Mouse (Mus musculus) MN1 (cell line): Measurements from ENCODE around the gene Mgl2.
A peak's percentile ranks its signal among the peaks of the same experiment; 100 is the strongest.

Source experiments
- DNase-seq: peaks from one replicate; pipeline ENCODE4 v3.0.0-alpha.2; 2016; ENCODE audit warnings: low spot score

Mgl2 gene

DNA sequence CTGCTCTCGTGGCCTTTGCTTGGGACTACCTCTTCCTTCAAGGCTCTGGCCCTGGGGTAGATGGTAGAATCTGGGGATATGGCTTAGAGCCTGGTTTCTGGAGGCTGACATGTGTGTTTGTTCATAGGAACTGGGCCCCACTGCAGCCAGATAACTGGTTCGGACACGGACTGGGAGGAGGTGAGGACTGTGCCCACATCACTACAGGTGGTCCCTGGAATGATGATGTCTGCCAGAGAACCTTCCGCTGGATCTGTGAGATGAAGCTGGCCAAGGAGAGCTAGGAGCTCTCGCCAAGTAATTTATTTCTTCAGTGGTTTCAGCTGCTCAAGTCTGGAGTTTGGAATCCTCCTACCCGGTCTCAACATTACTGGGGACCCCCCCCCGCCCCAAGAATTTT, 40.2 kb downstream of the Mgl2 start:
- DNase-seq, result no peak

DNA sequence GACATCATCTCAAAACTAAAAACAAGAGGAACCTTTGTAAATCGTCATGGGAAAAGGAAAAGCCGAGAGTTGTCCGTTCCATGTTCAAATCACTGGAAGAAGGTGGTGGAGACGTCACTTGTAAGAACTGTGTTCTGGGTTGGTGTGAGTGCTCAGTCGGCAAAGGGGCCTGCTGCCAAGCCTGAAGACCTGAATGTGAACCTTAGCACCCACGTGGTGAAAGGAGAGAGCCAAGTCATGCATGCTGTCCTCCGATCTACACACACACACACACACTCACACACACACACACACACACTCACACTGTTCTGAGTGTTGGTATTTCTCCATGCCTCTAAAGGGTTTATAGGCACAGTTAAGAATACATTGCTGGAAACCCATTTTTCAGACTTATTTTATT, 41.1 kb downstream of the Mgl2 start:
- DNase-seq, result no peak

DNA sequence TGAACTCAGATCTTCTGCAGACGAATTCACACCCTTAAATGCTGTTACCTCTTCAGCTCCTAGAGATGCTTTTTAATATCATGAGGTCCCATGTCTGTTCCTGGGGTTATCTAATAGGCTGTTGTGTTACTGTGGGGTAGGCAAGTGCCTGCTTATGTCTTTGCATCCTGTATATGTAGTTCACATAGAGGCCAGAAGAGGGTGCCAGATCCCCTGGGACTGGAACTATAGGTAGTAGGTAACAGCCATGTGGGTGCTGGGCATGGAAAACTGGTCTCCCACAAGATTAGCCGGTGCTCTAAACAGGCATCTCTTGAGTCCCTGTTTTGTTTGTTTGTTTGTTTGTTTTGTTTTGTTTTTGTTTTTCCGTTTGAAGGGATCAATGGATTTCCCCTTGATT, 41.7 kb downstream of the Mgl2 start:
- no peak for DNase-seq

DNA sequence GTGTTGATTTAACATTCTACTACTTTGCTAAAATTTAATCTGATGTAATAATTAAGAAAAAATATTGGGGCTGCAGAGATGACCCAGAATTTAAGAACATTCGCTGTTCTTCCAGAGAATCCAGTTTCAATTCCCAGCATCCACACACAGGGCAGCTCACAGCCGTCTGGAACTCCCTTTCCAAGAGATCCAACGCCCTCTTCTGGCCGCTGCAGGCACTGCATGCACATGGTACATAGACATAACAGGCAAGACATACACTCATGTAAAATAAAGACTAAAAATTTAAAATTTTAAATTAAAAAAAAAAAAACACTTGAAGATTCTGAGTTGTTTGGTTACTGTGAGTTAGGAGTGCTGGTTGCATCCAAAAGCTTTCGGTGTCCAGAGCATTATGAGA, 42.2 kb downstream of the Mgl2 start:
- no peak for DNase-seq

DNA sequence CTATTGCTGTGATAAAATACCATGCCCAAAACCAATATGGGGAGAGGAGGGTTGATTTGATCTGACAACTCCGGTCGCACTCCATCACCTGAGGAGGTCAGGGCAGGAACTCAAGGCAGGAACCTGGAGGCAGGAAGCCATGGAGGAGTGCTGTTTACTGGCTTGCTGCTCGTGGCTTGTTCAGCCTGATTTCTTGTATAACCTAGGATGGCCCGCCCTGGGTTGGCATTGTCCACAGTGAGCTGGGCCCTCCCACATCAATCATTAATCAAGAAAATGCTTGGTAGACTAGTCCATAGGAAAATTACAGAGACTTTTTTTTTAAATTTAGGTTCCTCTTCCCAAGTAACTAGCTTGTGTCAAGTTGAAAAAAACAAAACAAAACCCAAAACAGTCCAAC, 44.4 kb downstream of the Mgl2 start:
- no peak for DNase-seq

DNA sequence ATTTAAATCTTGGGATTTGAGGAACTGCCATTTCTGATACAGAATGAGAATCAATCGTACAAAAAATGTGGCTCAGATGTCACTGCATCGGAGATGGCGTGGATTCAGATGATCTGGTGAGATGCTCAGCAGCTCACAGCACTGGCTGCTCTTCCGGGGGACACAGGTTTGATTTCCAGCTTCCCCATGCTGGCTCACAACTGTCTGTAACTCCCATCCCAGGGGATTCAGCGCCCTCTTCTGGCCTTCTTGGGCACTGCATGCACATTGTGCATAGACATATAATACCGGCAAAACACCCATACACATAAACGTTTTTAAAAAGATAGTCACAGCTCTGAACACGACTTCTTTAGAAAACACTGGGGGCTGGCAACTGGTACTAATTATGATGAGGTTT, 47.5 kb downstream of the Mgl2 start:
- DNase-seq, result no peak

DNA sequence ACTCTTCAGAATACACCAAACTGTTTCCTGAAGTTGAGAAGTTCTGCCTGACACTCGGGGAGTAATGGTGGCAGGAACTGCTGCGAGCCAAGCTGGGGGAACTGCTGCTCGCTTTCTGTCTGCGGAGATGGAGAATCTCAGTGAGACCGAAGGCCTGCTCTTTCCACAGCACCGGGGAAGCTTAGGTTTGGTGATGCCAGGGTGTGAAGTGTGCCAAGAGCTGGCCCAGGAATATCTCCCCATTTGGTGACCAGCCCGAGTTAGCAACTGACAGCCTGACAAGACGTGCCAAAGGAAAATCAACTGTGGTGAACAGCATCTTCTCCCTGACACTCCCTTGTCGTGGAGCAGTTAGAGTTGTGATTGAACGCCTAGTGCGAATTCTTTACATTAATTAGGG, 48.2 kb downstream of the Mgl2 start:
- no peak for DNase-seq

DNA sequence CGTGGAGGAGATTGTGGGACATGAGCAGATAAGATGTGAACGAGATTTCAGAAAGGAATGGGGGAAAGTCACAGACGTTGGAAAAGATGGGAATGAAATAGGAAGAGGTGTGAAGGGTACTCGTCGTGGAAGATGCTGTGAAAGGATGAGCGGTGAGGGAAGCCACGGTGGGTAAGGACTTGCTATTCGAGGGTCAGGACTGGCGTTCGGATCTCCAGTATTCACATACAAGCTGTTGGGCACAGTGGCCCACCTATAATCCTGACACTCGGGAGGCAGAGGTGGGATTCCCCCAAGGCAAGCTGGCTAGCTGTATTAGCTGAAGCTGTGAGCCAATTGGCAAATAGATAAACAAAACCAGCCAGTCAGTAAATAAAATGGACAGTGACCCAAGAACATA, 48.6 kb downstream of the Mgl2 start:
- DNase-seq, result no peak

DNA sequence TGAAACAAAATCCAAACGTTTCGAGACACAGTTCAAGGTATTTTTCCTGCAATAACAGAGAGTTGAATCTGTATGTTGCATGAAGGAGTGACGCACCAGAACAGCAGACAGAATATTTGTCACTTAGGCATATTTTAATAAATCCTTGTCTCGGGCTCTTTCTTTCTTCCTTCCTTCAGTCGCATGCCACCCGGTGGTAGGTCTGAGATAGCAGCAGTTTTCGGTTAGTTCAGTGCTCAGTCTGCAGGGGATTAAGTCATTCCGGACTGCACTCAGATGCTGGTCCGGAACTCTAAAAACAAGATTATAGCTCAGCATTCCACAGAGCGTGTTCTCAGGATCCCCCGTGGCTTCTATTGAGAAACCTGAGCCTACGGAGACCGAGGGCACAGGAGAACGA, 49.3 kb downstream of the Mgl2 start:
- DNase-seq, result peak; percentile 25

DNA sequence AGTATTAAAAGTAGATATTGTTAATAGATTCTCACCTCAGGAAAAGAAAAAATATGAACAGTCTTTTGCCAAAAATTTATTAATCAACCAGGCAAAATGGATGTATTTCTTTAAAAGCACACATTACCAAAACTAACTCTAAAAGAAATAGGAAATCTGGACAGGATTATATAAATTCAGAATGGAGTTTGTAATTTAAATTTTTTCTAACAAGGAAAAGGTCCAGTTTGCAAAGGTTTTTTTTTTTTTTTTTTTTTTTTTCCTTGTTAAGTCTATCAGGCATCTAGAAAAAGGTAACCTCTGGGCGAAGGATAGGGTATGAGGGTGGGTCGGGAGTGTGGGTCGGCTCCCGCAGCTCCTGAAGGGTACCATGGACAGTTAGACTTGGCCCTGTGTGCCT, 50.4 kb downstream of the Mgl2 start:
- DNase-seq, result no peak

DNA sequence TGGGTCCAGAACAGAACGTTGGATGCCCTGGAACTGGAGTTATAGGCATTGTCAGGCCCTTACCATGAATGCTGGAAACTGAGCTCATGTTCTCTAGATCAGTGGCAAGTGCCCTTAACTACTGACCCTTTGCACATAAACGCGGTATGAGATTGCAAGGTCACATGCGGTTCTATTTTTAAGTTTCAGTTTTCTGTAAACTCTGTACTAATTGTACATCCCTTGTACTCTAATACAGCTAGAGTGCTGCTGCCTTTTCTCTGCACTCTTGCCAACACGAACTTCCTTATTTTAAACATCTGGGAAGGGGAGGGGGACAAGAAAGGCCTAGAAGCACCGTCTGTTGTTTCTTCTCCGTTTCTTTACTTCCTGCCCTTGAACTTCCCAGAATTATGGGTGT, 55.0 kb downstream of the Mgl2 start:
- DNase-seq, result no peak
